Mouse (Mus musculus) CH12.LX (cell line): ENCODE data around the gene Rtf1. TPM values are rescaled to one million over a fixed set of nuclear protein-coding genes. Genes with fewer than 3 reads are reported as not detected.
A peak's percentile ranks its signal among the peaks of the same experiment; 100 is the strongest.

ENCODE experiments used
- DNase-seq: peaks from one replicate; pipeline ENCODE4 v3.0.0-alpha.2; 2013; ENCODE audit errors: extremely low read depth
- H3K27ac ChIP-seq: 2 replicates; pipeline ENCODE4 v1.5.1; 2012; ENCODE audit warnings: low read depth, mild to moderate bottlenecking, control low read depth, moderate library complexity; ENCODE audit not compliant: insufficient read depth
- H3K27me3 ChIP-seq: replicated peaks from 2 replicates; pipeline ENCODE3; 2012; ENCODE audit warnings: inconsistent platforms
- H3K36me3 ChIP-seq, 2 experiments: replicated peaks in 1 of 2; 2 replicates each; pipeline versions ENCODE3 to v1.6.1; 2012; ENCODE audit warnings: inconsistent platforms in 1 of 2, low read length in 1 of 2, mild to moderate bottlenecking in 1 of 2, mixed read lengths in 1 of 2, moderate library complexity in 1 of 2; ENCODE audit not compliant: control insufficient read depth in 1 of 2, insufficient read depth in 1 of 2
- H3K4me1 ChIP-seq, 2 experiments: 2 replicates each; pipeline ENCODE4 v1.6.1; 2012; ENCODE audit warnings: inconsistent platforms in 1 of 2, moderate library complexity in 1 of 2; ENCODE audit not compliant: insufficient read depth in 2 of 2, control insufficient read depth in 1 of 2
- H3K4me2 ChIP-seq: 2 replicates; pipeline ENCODE4 v1.6.1; 2012; ENCODE audit warnings: low read depth, mild to moderate bottlenecking, control low read depth; ENCODE audit not compliant: poor library complexity, insufficient read depth, severe bottlenecking
- H3K4me3 ChIP-seq, 3 experiments: fragments of 150-350 bp in 1 of 3; sonication (generic) in 1 of 3; replicated peaks in 1 of 3; 2 replicates each; pipeline versions ENCODE3 to v1.5.1; 2011 to 2012; ENCODE audit warnings: low read depth in 2 of 3, low read length in 2 of 3, mild to moderate bottlenecking in 2 of 3, moderate library complexity in 2 of 3, control low read depth in 1 of 3, improper control_type of control experiment in 1 of 3, inconsistent platforms in 1 of 3, mixed read lengths in 1 of 3; ENCODE audit not compliant: poor library complexity in 1 of 3
- H3K79me2 ChIP-seq: replicated peaks from 2 replicates; pipeline ENCODE4 v1.6.1; 2012; ENCODE audit warnings: mild to moderate bottlenecking, moderate library complexity; ENCODE audit not compliant: control insufficient read depth, poor library complexity, insufficient read depth, severe bottlenecking; ENCODE audit errors: extremely low read depth
- H3K9ac ChIP-seq: 2 replicates; pipeline ENCODE4 v1.6.1; 2012; ENCODE audit warnings: low read depth, mild to moderate bottlenecking, control low read depth, moderate library complexity; ENCODE audit not compliant: insufficient read depth
- H3K9me3 ChIP-seq: replicated peaks from 2 replicates; pipeline ENCODE3; 2012; ENCODE audit warnings: low read length, inconsistent platforms, mixed read lengths
- CTCF ChIP-seq, 2 experiments: IDR thresholded peaks in 1 of 2; conservative IDR thresholded peaks in 1 of 2; 2 replicates each; pipeline ENCODE4 v1.5.1; 2011 to 2012; ENCODE audit warnings: low read depth in 2 of 2, low read length in 2 of 2, improper control_type of control experiment in 1 of 2, inconsistent platforms in 1 of 2, mild to moderate bottlenecking in 1 of 2, moderate library complexity in 1 of 2
- POLR2A ChIP-seq: IDR thresholded peaks from 2 replicates; pipeline ENCODE4 v1.6.1; 2011; ENCODE audit warnings: low read depth, mild to moderate bottlenecking, improper control_type of control experiment, low read length
- RAD21 ChIP-seq: IDR thresholded peaks from 2 replicates; pipeline ENCODE4 v1.6.1; 2011; ENCODE audit warnings: low read depth, mild to moderate bottlenecking, low read length, improper control_type of control experiment, moderate library complexity
- dilution Hi-C: fragments of 300-500 bp; cut with MboI; formaldehyde crosslinking; loops from 2 replicates; pipeline ENCODE4 v1.14.3; 2020; ENCODE audit warnings: low sequenced_read_pairs; ENCODE audit not compliant: extremely low pct_unique_long_range_greater_than_20kb, extremely low pct_ligation_motif_present
- in situ Hi-C: fragments of 300-500 bp; cut with MboI; formaldehyde crosslinking; loops from 3 replicates; pipeline ENCODE4 v1.14.3; 2019; ENCODE audit warnings: low sequenced_read_pairs, low pct_ligation_motif_present, low pct_unique_long_range_greater_than_20kb, mixed read lengths
- polyA plus RNA-seq: library from polyadenylated mRNA; unstranded; fragments of >175 nt; gene quantifications from 2 replicates; pipeline ENCODE4 v1.2.1, GENCODE M21; 2012; ENCODE audit warnings: low read depth; ENCODE audit not compliant: insufficient read length
- total RNA-seq, 2 experiments: library from RNA; depleted of rRNA; stranded (reverse); fragments of 300-350 nt in 1 of 2; fragments of >200 nt in 1 of 2; gene quantifications; 2 replicates each; pipeline ENCODE4 v1.2.3; 2012 to 2014

The Rtf1 gene
- total and polyA plus RNA-seq, 3 experiments = 9.7 to 50.3 (median 11.3) TPM

DNA sequence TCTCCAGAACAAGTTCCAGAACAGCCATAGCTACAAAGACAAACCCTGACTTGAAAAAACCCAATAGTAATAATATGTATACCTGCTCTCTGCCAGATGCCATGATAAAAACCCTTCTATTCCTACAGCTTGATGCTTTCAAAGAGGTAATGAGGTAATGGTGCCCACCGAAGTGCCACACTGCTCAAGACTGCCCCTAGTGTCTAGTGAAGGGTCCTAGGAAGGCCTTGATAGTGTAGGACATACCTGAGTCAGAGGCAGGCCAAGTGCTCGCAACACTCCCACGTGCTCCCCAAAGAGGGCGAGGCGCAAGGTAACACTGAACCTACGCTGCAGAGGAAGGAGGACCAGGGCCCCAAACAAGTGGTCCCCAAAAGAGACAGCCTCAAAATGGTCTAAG, 92.4 kb downstream of the Rtf1 start:
- no peak overlapping the region for H3K27ac ChIP-seq
- peak; percentile 15 for DNase-seq
- peaks cover 0 to 9% of the 10 kb centered on the region in 2 experiments; a peak in 1 of 4 replicates for H3K4me1 ChIP-seq
- H3K79me2 ChIP-seq = no peaks in the 10 kb centered on the region
- dilution Hi-C loops = no loop called here
- peaks cover 61 to 85% of the 10 kb centered on the region in 2 experiments for H3K36me3 ChIP-seq
- H3K4me2 ChIP-seq = no peak overlapping the region
- H3K4me3 ChIP-seq = no peak overlapping the region
- no peak for TF ChIP-seq POLR2A
- peak; percentile 25 for TF ChIP-seq RAD21
- TF ChIP-seq CTCF (conservative IDR thresholded peaks at IDR 0.05 in 1 of 2, IDR thresholded peaks at IDR 0.05 in 1 of 2; ENCODE audit: low read depth in 2 of 2, low read length in 2 of 2) = peak in 1 of 2 experiments; percentile 50; a peak in 2 of 4 replicates
- H3K9ac ChIP-seq = no peak overlapping the region
- no peaks in the 10 kb centered on the region for H3K9me3 ChIP-seq
- in situ Hi-C loops = no loop called here
- no peaks in the 10 kb centered on the region for H3K27me3 ChIP-seq

Other genes with a start within 250 kb of the Rtf1 start
- gene Ino80, start 197.4 kb upstream of the Rtf1 start, total RNA-seq (2012; rRNA removed) = 11.4 and 13.5 TPM in 2 replicates
- gene Ino80, start 197.4 kb upstream of the Rtf1 start, total RNA-seq (2014; rRNA removed) = 10.6 and 10.9 TPM in 2 replicates
- 17.8 TPM in 2 replicates for gene Ino80, start 197.4 kb upstream of the Rtf1 start, polyA plus RNA-seq
- 0.08 and 0.25 TPM in 2 replicates for gene Exd1, start 127.4 kb upstream of the Rtf1 start, total RNA-seq (2012; rRNA removed)
- gene Exd1, start 127.4 kb upstream of the Rtf1 start, total RNA-seq (2014; rRNA removed) = 0.14 and 0.17 TPM in 2 replicates
- 0.14 and 0.39 TPM in 2 replicates for gene Exd1, start 127.4 kb upstream of the Rtf1 start, polyA plus RNA-seq
- gene Chp1, start 127.4 kb upstream of the Rtf1 start, total RNA-seq (2012; rRNA removed) = 28.7 and 29.9 TPM in 2 replicates
- gene Chp1, start 127.4 kb upstream of the Rtf1 start, total RNA-seq (2014; rRNA removed) = 55.9 and 62.1 TPM in 2 replicates
- 41.5 and 47.9 TPM in 2 replicates for gene Chp1, start 127.4 kb upstream of the Rtf1 start, polyA plus RNA-seq
- 25.0 and 29.0 TPM in 2 replicates for gene Nusap1, start 56.8 kb upstream of the Rtf1 start, total RNA-seq (2012; rRNA removed)
- 92.7 and 107 TPM in 2 replicates for gene Nusap1, start 56.8 kb upstream of the Rtf1 start, total RNA-seq (2014; rRNA removed)
- gene Nusap1, start 56.8 kb upstream of the Rtf1 start, polyA plus RNA-seq = 39.9 and 41.1 TPM in 2 replicates
- 22.0 and 24.5 TPM in 2 replicates for gene Oip5, start 56.6 kb upstream of the Rtf1 start, total RNA-seq (2012; rRNA removed)
- gene Oip5, start 56.6 kb upstream of the Rtf1 start, total RNA-seq (2014; rRNA removed) = 49.6 and 53.6 TPM in 2 replicates
- gene Oip5, start 56.6 kb upstream of the Rtf1 start, polyA plus RNA-seq = 22.3 and 30.1 TPM in 2 replicates
- 25.1 and 33.2 TPM in 2 replicates for gene Ndufaf1, start 12.2 kb upstream of the Rtf1 start, total RNA-seq (2012; rRNA removed)
- 53.6 and 64.5 TPM in 2 replicates for gene Ndufaf1, start 12.2 kb upstream of the Rtf1 start, total RNA-seq (2014; rRNA removed)
- 35.6 and 38.7 TPM in 2 replicates for gene Ndufaf1, start 12.2 kb upstream of the Rtf1 start, polyA plus RNA-seq
- gene Itpka, start 67.3 kb downstream of the Rtf1 start, total RNA-seq (2012; rRNA removed) = 0.25 and 0.34 TPM in 2 replicates
- 0.28 and 0.39 TPM in 2 replicates for gene Itpka, start 67.3 kb downstream of the Rtf1 start, total RNA-seq (2014; rRNA removed)
- gene Itpka, start 67.3 kb downstream of the Rtf1 start, polyA plus RNA-seq = 0.40 and 0.54 TPM in 2 replicates
- gene Ltk, start 85.4 kb downstream of the Rtf1 start, total RNA-seq (2012; rRNA removed) = 1.3 and 2.3 TPM in 2 replicates
- not detected in 2 replicates for gene Ltk, start 85.4 kb downstream of the Rtf1 start, total RNA-seq (2014; rRNA removed)
- gene Ltk, start 85.4 kb downstream of the Rtf1 start, polyA plus RNA-seq = 0.10 TPM in 1 of 2 replicates, not detected in the other
- gene Rpap1, start 112.5 kb downstream of the Rtf1 start, total RNA-seq (2012; rRNA removed) = 28.9 and 31.8 TPM in 2 replicates
- 8.5 and 9.0 TPM in 2 replicates for gene Rpap1, start 112.5 kb downstream of the Rtf1 start, total RNA-seq (2014; rRNA removed)
- gene Rpap1, start 112.5 kb downstream of the Rtf1 start, polyA plus RNA-seq = 28.7 and 34.7 TPM in 2 replicates
- 31.8 and 39.7 TPM in 2 replicates for gene Tyro3, start 122.7 kb downstream of the Rtf1 start, total RNA-seq (2012; rRNA removed)
- 19.1 and 20.3 TPM in 2 replicates for gene Tyro3, start 122.7 kb downstream of the Rtf1 start, total RNA-seq (2014; rRNA removed)
- gene Tyro3, start 122.7 kb downstream of the Rtf1 start, polyA plus RNA-seq = 23.7 and 24.7 TPM in 2 replicates
- gene Mga, start 222.2 kb downstream of the Rtf1 start, total RNA-seq (2012; rRNA removed) = 30.1 and 34.0 TPM in 2 replicates
- 21.8 and 23.9 TPM in 2 replicates for gene Mga, start 222.2 kb downstream of the Rtf1 start, total RNA-seq (2014; rRNA removed)
- 25.8 and 37.5 TPM in 2 replicates for gene Mga, start 222.2 kb downstream of the Rtf1 start, polyA plus RNA-seq